Mouse (Mus musculus) bone marrow macrophage, adult 2 months (primary cell): Measurements from ENCODE around the gene Mdm4.

Source experiments
- CTCF ChIP-seq: IDR thresholded peaks from 2 replicates; pipeline ENCODE4 v1.5.1; 2012; ENCODE audit warnings: low read depth, mild to moderate bottlenecking, low read length, moderate library complexity
- POLR2A ChIP-seq: IDR thresholded peaks from 2 replicates; pipeline ENCODE4 v1.6.1; 2012; ENCODE audit warnings: mild to moderate bottlenecking, low read depth, low read length, borderline replicate concordance

- TF ChIP-seq CTCF, result no peak
- TF ChIP-seq POLR2A, result no peak
Measured at GRCm38 (mm10) chr1:132991580-132991979, 38.8 kb downstream of the Mdm4 start.
